Mouse (Mus musculus): Measurements from ENCODE around the gene Lman2l. TPM values are rescaled to one million over a fixed set of nuclear protein-coding genes. Genes with fewer than 3 reads are reported as not detected.

Gene Lman2l
- total RNA-seq, 2 experiments from 2014 or later: 21.0 to 22.2 TPM

Other genes with a start within 250 kb of the Lman2l start
- 10 to 100 TPM; 28.1 to 29.3 TPM for gene Uggt1, start 200.6 kb downstream of the Lman2l start, total RNA-seq (2021)
- under 1 TPM; 0.30 to 0.66 TPM for gene Neurl3, start 170.6 kb downstream of the Lman2l start, total RNA-seq (2021)
- gene Arid5a, start 137.5 kb downstream of the Lman2l start, total RNA-seq (2021): 10 to 100 TPM in 1 of 2 experiments, 1 to 10 TPM in 1; 6.3 to 15.4 TPM
- gene Kansl3, start 76.1 kb downstream of the Lman2l start, total RNA-seq (2021): 10 to 100 TPM; 31.9 to 40.6 TPM
- gene Fer1l5, start 73.0 kb downstream of the Lman2l start, total RNA-seq (2021): not detected
- gene Cnnm4, start 26.3 kb upstream of the Lman2l start, total RNA-seq (2021): 1 to 10 TPM; 7.6 to 8.2 TPM
- gene Cnnm3, start 66.6 kb upstream of the Lman2l start, total RNA-seq (2021): 10 to 100 TPM; 11.6 TPM
- gene Ankrd23, start 91.6 kb upstream of the Lman2l start, total RNA-seq (2021): 1,000 to 10,000 TPM; 3,219 to 3,282 TPM
- 1,000 to 10,000 TPM; 1,348 to 1,458 TPM for gene Gm42417, start 94.2 kb upstream of the Lman2l start, total RNA-seq (2021)
- 1 to 10 TPM; 7.3 to 8.6 TPM for gene Ankrd39, start 102.2 kb upstream of the Lman2l start, total RNA-seq (2021)
- gene Sema4c, start 113.1 kb upstream of the Lman2l start, total RNA-seq (2021): 1 to 10 TPM; 4.7 to 6.8 TPM
- under 1 TPM; 0.43 to 0.59 TPM for gene Fam178b, start 237.9 kb upstream of the Lman2l start, total RNA-seq (2021)
- 1,000 to 10,000 TPM; 1,366 to 1,435 TPM for gene Cox5b, start 246.2 kb upstream of the Lman2l start, total RNA-seq (2021)